Mouse (Mus musculus): ENCODE results near the gene Celf1. TPM values are rescaled to one million over a fixed set of nuclear protein-coding genes. Genes with fewer than 3 reads are reported as not detected.

The Celf1 gene
- polyA plus RNA-seq, 1 experiment: 25.0 TPM

DNA sequence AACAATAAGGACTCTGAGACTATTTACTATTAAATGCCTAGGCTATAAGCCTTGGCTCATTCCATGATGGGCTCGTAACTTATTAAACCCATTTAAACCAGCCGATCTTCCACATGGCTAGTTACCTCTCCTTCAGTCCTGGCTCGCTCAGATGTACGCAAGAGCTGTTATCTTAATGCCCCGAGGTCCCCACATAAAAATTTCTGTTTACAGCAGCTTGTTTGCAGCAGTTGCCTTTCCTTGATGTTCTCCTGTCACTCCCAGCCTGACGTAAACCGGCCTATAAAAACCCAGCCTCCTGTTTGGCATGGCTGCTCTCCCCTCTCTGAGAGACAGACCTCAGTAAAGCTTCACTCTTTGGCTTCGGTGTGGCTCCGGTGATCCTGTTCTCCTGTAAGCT, 107.2 kb downstream of the Celf1 start:
- H3K27me3 ChIP-seq (ENCODE audit: control insufficient read depth, insufficient read depth, low read length): no peaks in the 10 kb centered on the region
- WGBS: 54% methylated on average over 9 of the region's 9 CpGs
- TF ChIP-seq POLR2A (IDR thresholded peaks at IDR 0.05; ENCODE audit: low read depth, low read length) (no peak), CTCF (IDR thresholded peaks at IDR 0.05; ENCODE audit: extremely low read depth, insufficient read length, insufficient replicate concordance, low read depth, low read length) (no peak)
- H3K27ac ChIP-seq (ENCODE audit: insufficient read depth, low read depth, low read length): no peak overlapping the region
- 0 out of 2 replicates have a peak, but pooled peaks cover 5% of the 10 kb centered on the region for H3K4me1 ChIP-seq (ENCODE audit: control insufficient read depth, insufficient read depth, insufficient read length, low read length)
- no peaks in the 10 kb centered on the region for H3K36me3 ChIP-seq (ENCODE audit: control insufficient read depth, insufficient read depth, low read length)
- H3K4me3 ChIP-seq (ENCODE audit: low read depth, low read length): no peak overlapping the region

GRCm38 (mm10) chr2:91051917-91052316, 111.7 kb downstream of the Celf1 start:
- no peaks in the 10 kb centered on the region for H3K27me3 ChIP-seq (ENCODE audit: control insufficient read depth, insufficient read depth, low read length)
- peaks cover 18% of the 10 kb centered on the region for H3K36me3 ChIP-seq (ENCODE audit: control insufficient read depth, insufficient read depth, low read length)
- TF ChIP-seq POLR2A (IDR thresholded peaks at IDR 0.05; ENCODE audit: low read depth, low read length) (no peak), CTCF (IDR thresholded peaks at IDR 0.05; ENCODE audit: extremely low read depth, insufficient read length, insufficient replicate concordance, low read depth, low read length) (no peak)
- WGBS: 48% methylated on average over 3 of the region's 3 CpGs
- H3K27ac ChIP-seq (ENCODE audit: insufficient read depth, low read depth, low read length): no peak overlapping the region
- no peak overlapping the region for H3K4me3 ChIP-seq (ENCODE audit: low read depth, low read length)
- H3K4me1 ChIP-seq (ENCODE audit: control insufficient read depth, insufficient read depth, insufficient read length, low read length): no peaks in the 10 kb centered on the region; the same call in 1 of the 2 replicates

GRCm38 (mm10) chr2:91052752-91053151, 112.6 kb downstream of the Celf1 start:
- whole genome bisulfite sequencing: 35% methylated on average over 2 of the region's 2 CpGs
- Histone ChIP-seq H3K36me3 (ENCODE audit: control insufficient read depth, insufficient read depth, low read length) (peaks cover 25% of the 10 kb centered on the region), H3K27me3 (ENCODE audit: control insufficient read depth, insufficient read depth, low read length) (no peaks in the 10 kb centered on the region), H3K27ac (ENCODE audit: insufficient read depth, low read depth, low read length) (no peak overlapping the region), H3K4me1 (ENCODE audit: control insufficient read depth, insufficient read depth, insufficient read length, low read length) (no peaks in the 10 kb centered on the region; the same call in 1 of the 2 replicates), H3K4me3 (ENCODE audit: low read depth, low read length) (no peak overlapping the region)
- TF ChIP-seq POLR2A (IDR thresholded peaks at IDR 0.05; ENCODE audit: low read depth, low read length): no peak
- TF ChIP-seq CTCF (IDR thresholded peaks at IDR 0.05; ENCODE audit: extremely low read depth, insufficient read length, insufficient replicate concordance, low read depth, low read length): no peak

DNA sequence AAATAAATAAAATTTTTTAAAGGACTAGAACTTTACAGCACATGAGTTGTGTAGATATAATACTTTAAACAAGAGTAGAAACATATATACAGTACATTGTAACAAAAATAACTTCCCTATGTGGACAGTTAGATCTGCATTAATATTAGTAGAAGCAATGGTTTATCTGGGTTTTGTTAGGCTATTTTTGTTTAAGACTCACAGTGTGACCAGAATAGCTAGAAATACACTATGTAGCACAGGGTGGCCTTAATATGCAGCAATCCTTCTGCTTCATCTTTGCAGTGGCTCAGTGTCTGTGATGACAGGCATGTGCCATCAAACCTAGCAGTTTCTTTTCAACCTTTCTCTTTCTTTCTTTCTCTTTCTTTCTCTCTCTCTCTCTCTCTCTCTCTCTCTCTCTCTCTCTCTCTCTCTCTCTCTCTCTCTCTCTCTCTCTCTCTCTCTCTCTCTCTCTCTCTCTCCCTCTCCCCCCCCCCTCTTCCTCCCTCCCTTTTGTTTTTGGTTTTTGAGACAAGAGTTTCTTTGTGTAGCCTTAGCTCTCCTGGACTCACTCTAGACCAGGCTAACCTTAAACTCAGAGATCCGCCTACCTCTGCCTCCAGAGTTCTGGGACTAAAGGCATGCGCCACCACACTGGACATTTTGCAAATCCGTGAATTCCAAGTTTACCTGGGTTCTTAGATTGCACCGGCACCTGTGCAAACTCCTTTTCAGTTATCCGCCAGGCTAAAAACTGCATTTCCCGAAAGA, 113.2 kb downstream of the Celf1 start:
- Histone ChIP-seq H3K27ac (ENCODE audit: insufficient read depth, low read depth, low read length) (no peak overlapping the region), H3K4me3 (ENCODE audit: low read depth, low read length) (peak overlapping the region; percentile 81), H3K4me1 (ENCODE audit: control insufficient read depth, insufficient read depth, insufficient read length, low read length) (no peaks in the 10 kb centered on the region; the same call in 1 of the 2 replicates), H3K36me3 (ENCODE audit: control insufficient read depth, insufficient read depth, low read length) (peaks cover 30% of the 10 kb centered on the region), H3K27me3 (ENCODE audit: control insufficient read depth, insufficient read depth, low read length) (no peaks in the 10 kb centered on the region)
- WGBS: 1% methylated on average over 6 of the region's 6 CpGs
- TF ChIP-seq CTCF (IDR thresholded peaks at IDR 0.05; ENCODE audit: extremely low read depth, insufficient read length, insufficient replicate concordance, low read depth, low read length): peak; percentile 10; the same call in 1 of the 2 replicates
- no peak for TF ChIP-seq POLR2A (IDR thresholded peaks at IDR 0.05; ENCODE audit: low read depth, low read length)

- no peak; the same call in 1 of the 2 replicates for TF ChIP-seq CTCF (IDR thresholded peaks at IDR 0.05; ENCODE audit: extremely low read depth, insufficient read length, insufficient replicate concordance, low read depth, low read length)
- TF ChIP-seq POLR2A (IDR thresholded peaks at IDR 0.05; ENCODE audit: low read depth, low read length): peak; percentile 66; the same call in 1 of the 2 replicates
- peaks cover 35% of the 10 kb centered on the region for H3K36me3 ChIP-seq (ENCODE audit: control insufficient read depth, insufficient read depth, low read length)
- under 1% methylated on average over 40 of the region's 40 CpGs for WGBS
Measured at GRCm38 (mm10) chr2:91053934-91054382, 113.8 kb downstream of the Celf1 start, which contains the start of gene Psmc3. TSS of gene Psmc3 (plus strand) at chr2:91054009.

DNA sequence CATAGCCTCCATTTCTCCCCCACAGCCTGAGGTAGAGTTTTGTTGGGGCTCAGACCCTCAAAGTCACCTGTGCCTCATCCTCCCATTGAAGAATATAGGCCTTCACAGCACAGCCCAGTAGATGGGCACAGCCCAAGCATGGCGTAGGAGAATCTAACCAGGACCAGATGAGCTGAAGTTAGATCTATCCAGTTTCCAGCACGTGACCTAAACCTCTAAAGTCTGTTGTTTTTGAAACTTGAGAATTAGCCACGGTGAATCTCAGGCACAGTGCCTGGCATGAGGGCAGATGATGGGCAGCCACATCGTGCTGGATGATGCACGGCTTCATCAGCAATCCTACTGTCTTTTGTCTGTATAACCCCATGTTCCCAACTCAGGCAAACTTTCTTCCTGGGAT, 118.3 kb downstream of the Celf1 start:
- Histone ChIP-seq H3K4me1 (ENCODE audit: control insufficient read depth, insufficient read depth, insufficient read length, low read length) (no peaks in the 10 kb centered on the region; the same call in 1 of the 2 replicates), H3K27ac (ENCODE audit: insufficient read depth, low read depth, low read length) (no peak overlapping the region), H3K4me3 (ENCODE audit: low read depth, low read length) (no peak overlapping the region), H3K36me3 (ENCODE audit: control insufficient read depth, insufficient read depth, low read length) (peaks cover 66% of the 10 kb centered on the region), H3K27me3 (ENCODE audit: control insufficient read depth, insufficient read depth, low read length) (no peaks in the 10 kb centered on the region)
- 94% methylated on average over 5 of the region's 5 CpGs for WGBS
- TF ChIP-seq CTCF (IDR thresholded peaks at IDR 0.05; ENCODE audit: extremely low read depth, insufficient read length, insufficient replicate concordance, low read depth, low read length): no peak
- no peak for TF ChIP-seq POLR2A (IDR thresholded peaks at IDR 0.05; ENCODE audit: low read depth, low read length)

More at GRCm38 (mm10) chr2:91053934-91054382, 113.8 kb downstream of the Celf1 start, which contains the start of gene Psmc3:
- Histone ChIP-seq H3K4me3 (ENCODE audit: low read depth, low read length) (peak within 1 kb of the TSS; percentile 81), H3K4me1 (ENCODE audit: control insufficient read depth, insufficient read depth, insufficient read length, low read length) (no peaks in the 10 kb centered on the region; the same call in 1 of the 2 replicates), H3K27me3 (ENCODE audit: control insufficient read depth, insufficient read depth, low read length) (no peaks in the 10 kb centered on the region), H3K27ac (ENCODE audit: insufficient read depth, low read depth, low read length) (peak within 1 kb of the TSS; percentile 84)

DNA sequence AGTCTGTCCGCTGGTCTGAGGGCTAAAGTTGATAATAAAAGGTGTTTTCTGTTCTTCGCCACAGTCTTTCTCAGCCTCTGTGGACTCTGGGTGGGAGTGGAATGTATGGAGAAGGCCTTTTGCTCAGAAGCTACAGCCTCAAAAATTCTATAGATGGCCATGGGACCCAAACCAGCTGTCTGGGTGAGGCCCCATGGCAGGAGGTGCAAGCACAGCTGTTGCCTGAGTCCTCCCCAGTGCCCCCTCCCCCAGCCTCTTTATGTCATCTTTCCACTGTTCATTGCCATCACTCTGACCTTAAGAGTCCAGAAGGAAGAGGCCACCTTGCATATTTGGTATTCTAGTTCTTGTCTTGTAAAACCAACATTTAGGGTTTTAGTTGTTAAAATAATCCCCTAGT, 119.2 kb downstream of the Celf1 start:
- Histone ChIP-seq H3K4me3 (ENCODE audit: low read depth, low read length) (no peak overlapping the region), H3K36me3 (ENCODE audit: control insufficient read depth, insufficient read depth, low read length) (peaks cover 75% of the 10 kb centered on the region), H3K27me3 (ENCODE audit: control insufficient read depth, insufficient read depth, low read length) (no peaks in the 10 kb centered on the region), H3K4me1 (ENCODE audit: control insufficient read depth, insufficient read depth, insufficient read length, low read length) (no peaks in the 10 kb centered on the region; the same call in 1 of the 2 replicates), H3K27ac (ENCODE audit: insufficient read depth, low read depth, low read length) (no peak overlapping the region)
- WGBS: 91% methylated on average over 2 of the region's 2 CpGs
- TF ChIP-seq CTCF (IDR thresholded peaks at IDR 0.05; ENCODE audit: extremely low read depth, insufficient read length, insufficient replicate concordance, low read depth, low read length) (no peak), POLR2A (IDR thresholded peaks at IDR 0.05; ENCODE audit: low read depth, low read length) (no peak)

All from small intestine, adult 2 months (tissue).